Mouse (Mus musculus) heart, embryonic 12.5 days (tissue): Measurements from ENCODE around the gene Zdbf2. TPM values are rescaled to one million over a fixed set of nuclear protein-coding genes. Genes with fewer than 3 reads are reported as not detected.

Experiments used
- ATAC-seq: fragments of 200-750 bp; cut with Nextera tagmentation; 2 replicates; pipeline ENCODE4 v1.8.0; 2017; ENCODE audit warnings: moderate TSS enrichment, moderate library complexity; ENCODE audit not compliant: insufficient number of reproducible peaks, low FRiP score
- H3K27ac ChIP-seq: fragments of 300-500 bp; sonication (generic); 2 replicates; pipeline ENCODE4 v1.5.1; 2016; ENCODE audit warnings: mild to moderate bottlenecking, moderate library complexity; ENCODE audit not compliant: poor library complexity, severe bottlenecking
- H3K27me3 ChIP-seq: fragments of 300-500 bp; sonication (generic); replicated peaks from 2 replicates; pipeline ENCODE4 v1.6.1; 2016; ENCODE audit warnings: mild to moderate bottlenecking, moderate library complexity
- H3K36me3 ChIP-seq: fragments of 300-500 bp; sonication (generic); 2 replicates; pipeline ENCODE4 v1.6.1; 2016; ENCODE audit warnings: mild to moderate bottlenecking, moderate library complexity
- H3K4me1 ChIP-seq: fragments of 300-500 bp; sonication (generic); replicated peaks from 2 replicates; pipeline ENCODE4 v1.6.1; 2016; ENCODE audit warnings: mild to moderate bottlenecking
- H3K4me2 ChIP-seq: fragments of 300-500 bp; sonication (generic); 2 replicates; pipeline ENCODE4 v1.6.1; 2016; ENCODE audit warnings: mild to moderate bottlenecking, moderate library complexity
- H3K4me3 ChIP-seq: fragments of 300-500 bp; sonication (generic); 2 replicates; pipeline ENCODE4 v1.5.1; 2016; ENCODE audit warnings: mild to moderate bottlenecking
- H3K9ac ChIP-seq: fragments of 300-500 bp; sonication (generic); 2 replicates; pipeline ENCODE4 v1.6.1; 2016; ENCODE audit warnings: mild to moderate bottlenecking, moderate library complexity
- H3K9me3 ChIP-seq: fragments of 300-500 bp; sonication (generic); replicated peaks from 2 replicates; pipeline ENCODE4 v1.6.1; 2016; ENCODE audit warnings: mild to moderate bottlenecking, moderate library complexity
- WGBS: fragments of 180-500 bp; shearing (Covaris S2); methylation state at CpG from one replicate; pipeline ENCODE4 v1.1.7; 2016; 5-methylcytosine and 5-hydroxymethylcytosine counted together
- polyA plus RNA-seq: library from polyadenylated mRNA; unstranded; fragments of >200 nt; fragmentation: Nextera tagmentation; extraction: Ambion mirVana; gene quantifications from 2 replicates; pipeline ENCODE4 v1.2.1, GENCODE M21; 2016

Gene Zdbf2
- polyA plus RNA-seq, 1 experiment from 2014 or later: 10.7 TPM

DNA sequence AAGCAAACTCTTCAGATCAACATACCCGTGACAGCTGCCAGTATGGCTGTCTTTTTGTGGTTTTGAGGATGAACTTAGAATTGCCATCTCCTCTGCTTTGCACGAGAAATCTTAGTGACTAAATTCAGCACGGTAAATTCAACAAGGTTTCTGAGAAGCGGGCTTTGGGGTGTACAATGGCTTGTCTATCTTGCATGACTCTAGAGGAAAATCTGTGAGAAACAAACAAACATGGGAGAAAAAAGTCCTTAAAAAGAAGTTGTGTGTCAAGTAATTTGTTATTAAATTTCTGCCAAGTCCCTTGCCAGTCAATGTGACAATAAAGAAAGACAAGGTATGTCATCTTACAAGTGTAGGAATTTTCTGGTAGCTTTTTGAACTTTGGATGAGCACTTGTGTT, 23.8 kb upstream of the Zdbf2 start:
- H3K27me3 ChIP-seq: peaks cover 58% of the 10 kb centered on the region
- H3K36me3 ChIP-seq: no peaks in the 10 kb centered on the region
- H3K9me3 ChIP-seq: no peaks in the 10 kb centered on the region
- no peak overlapping the region for H3K4me3 ChIP-seq
- ATAC-seq: no peak
- H3K4me2 ChIP-seq: no peak overlapping the region
- 45% methylated on average over 4 of the region's 4 CpGs for WGBS
- no peak overlapping the region for H3K27ac ChIP-seq
- no peak overlapping the region for H3K9ac ChIP-seq
- 0 out of 2 replicates have a peak, but pooled peaks cover 6% of the 10 kb centered on the region for H3K4me1 ChIP-seq

- Histone ChIP-seq H3K27me3 (peaks cover 70% of the 10 kb centered on the region), H3K9me3 (no peaks in the 10 kb centered on the region), H3K4me3 (no peak overlapping the region), H3K4me1 (0 out of 2 replicates have a peak, but pooled peaks cover 4% of the 10 kb centered on the region), H3K4me2 (no peak overlapping the region), H3K36me3 (no peaks in the 10 kb centered on the region), H3K27ac (no peak overlapping the region), H3K9ac (no peak overlapping the region)
- 45% methylated on average over 24 of the region's 24 CpGs for WGBS
- ATAC-seq: no peak
Measured at GRCm38 (mm10) chr1:63252351-63253209, 20.5 kb upstream of the Zdbf2 start.

DNA sequence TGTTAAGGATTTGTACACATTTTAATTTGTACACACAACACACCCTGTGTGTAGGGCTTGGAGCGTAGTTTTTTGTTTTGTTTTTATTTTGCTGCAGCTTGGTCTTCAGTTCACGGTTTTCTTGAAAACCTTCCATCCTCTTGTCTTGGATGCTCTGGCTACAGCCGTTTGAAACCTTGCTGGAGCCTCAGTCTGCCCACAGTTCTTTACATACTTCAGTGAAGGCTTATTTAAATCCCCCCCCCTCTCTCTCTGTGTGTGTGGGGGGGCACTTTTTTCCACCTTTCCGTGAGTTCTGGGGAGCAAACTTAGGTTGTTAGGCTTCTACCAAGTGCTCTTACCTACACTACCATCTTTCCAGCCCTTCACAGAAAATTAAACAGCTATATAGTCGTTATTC, 19.8 kb upstream of the Zdbf2 start:
- WGBS: 44% methylated on average over 5 of the region's 5 CpGs
- no peak for ATAC-seq
- H3K4me2 ChIP-seq: no peak overlapping the region
- H3K27ac ChIP-seq: no peak overlapping the region
- H3K4me3 ChIP-seq: no peak overlapping the region
- H3K36me3 ChIP-seq: no peaks in the 10 kb centered on the region
- 0 out of 2 replicates have a peak, but pooled peaks cover under 1% of the 10 kb centered on the region for H3K4me1 ChIP-seq
- peaks cover 75% of the 10 kb centered on the region for H3K27me3 ChIP-seq
- no peaks in the 10 kb centered on the region for H3K9me3 ChIP-seq
- no peak overlapping the region for H3K9ac ChIP-seq

DNA sequence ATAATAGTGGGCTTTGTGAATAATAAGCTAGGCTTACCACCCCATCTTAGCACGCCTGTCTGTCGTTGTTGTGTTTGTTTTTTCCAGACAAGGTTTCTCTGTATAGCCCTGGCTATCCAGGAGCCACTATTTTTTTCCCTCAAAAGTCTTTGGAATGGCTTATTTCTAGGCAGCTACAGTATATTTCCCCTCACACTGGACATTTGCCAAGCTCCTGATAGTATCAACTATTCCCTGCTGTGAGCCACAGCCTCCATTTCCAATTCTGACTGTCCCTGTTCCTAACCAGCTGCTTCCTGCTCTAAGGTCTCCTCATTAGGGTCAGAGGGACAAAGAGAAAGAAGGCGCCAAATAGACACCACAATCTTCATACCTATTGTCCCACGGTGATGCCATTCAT, 18.0 kb upstream of the Zdbf2 start:
- 23% methylated on average over 4 of the region's 4 CpGs for WGBS
- Histone ChIP-seq H3K9me3 (no peaks in the 10 kb centered on the region), H3K4me1 (no peaks in the 10 kb centered on the region), H3K27ac (no peak overlapping the region), H3K9ac (no peak overlapping the region), H3K27me3 (peaks cover 82% of the 10 kb centered on the region), H3K4me2 (no peak overlapping the region), H3K36me3 (no peaks in the 10 kb centered on the region), H3K4me3 (no peak overlapping the region)
- ATAC-seq: no peak

DNA sequence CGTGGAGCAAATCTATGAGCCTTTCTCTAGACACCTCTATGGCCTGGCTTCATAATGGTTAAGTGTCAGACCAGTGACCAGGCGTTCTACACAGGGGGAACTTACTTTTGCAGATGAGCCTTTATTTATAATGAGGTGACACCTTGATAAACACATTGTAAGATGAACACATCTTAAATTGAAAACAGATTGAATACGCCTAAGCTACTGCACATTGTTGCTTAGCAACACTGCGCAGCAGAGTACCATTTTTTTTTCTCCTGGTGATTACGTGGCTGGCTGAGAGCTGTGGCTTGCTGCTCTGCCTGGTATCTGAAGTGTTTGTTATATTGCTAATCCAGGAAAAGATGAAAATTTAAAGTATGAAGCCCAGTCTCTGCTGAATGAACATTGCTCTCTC, 17.0 kb upstream of the Zdbf2 start:
- H3K4me1 ChIP-seq: no peaks in the 10 kb centered on the region
- no peak for ATAC-seq
- 33% methylated on average over 5 of the region's 5 CpGs for WGBS
- peaks cover 79% of the 10 kb centered on the region for H3K27me3 ChIP-seq
- H3K27ac ChIP-seq: no peak overlapping the region
- H3K9me3 ChIP-seq: no peaks in the 10 kb centered on the region
- H3K9ac ChIP-seq: no peak overlapping the region
- H3K4me3 ChIP-seq: no peak overlapping the region
- H3K36me3 ChIP-seq: no peaks in the 10 kb centered on the region
- no peak overlapping the region for H3K4me2 ChIP-seq

GRCm38 (mm10) chr1:63258501-63258900, 14.6 kb upstream of the Zdbf2 start:
- 36% methylated on average over 2 of the region's 2 CpGs for WGBS
- H3K4me2 ChIP-seq: no peak overlapping the region
- no peak for ATAC-seq
- no peaks in the 10 kb centered on the region for H3K36me3 ChIP-seq
- no peaks in the 10 kb centered on the region for H3K4me1 ChIP-seq
- H3K4me3 ChIP-seq: no peak overlapping the region
- no peak overlapping the region for H3K9ac ChIP-seq
- no peak overlapping the region for H3K27ac ChIP-seq
- H3K9me3 ChIP-seq: no peaks in the 10 kb centered on the region
- peaks cover 69% of the 10 kb centered on the region for H3K27me3 ChIP-seq

DNA sequence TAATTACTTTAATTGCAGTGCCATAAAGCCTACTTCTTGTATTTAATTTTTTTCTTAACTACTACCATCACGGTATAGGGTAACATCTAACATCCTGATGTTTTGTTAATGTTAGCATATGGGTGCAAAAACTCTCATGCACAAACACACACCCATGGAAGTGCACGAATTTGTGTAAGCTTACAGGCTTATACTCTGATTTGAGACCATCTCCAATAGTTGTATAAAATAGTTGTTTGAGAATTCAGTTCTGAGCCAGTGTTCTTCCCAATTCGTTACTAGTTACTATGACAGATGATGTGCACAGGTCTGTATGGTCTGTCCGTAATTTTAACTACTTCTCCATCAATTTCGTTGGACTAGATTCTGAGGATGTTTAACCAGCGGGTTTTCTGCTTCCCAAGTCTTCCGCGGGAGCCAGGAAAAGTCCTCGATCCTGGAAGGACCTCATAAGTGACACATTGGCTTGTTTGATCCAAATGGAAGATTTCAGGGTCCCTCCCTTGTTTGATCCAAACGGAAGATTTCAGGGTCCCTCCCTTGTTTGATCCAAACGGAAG, 13.7 kb upstream of the Zdbf2 start:
- no peaks in the 10 kb centered on the region for H3K36me3 ChIP-seq
- H3K4me1 ChIP-seq: no peaks in the 10 kb centered on the region
- H3K9ac ChIP-seq: no peak overlapping the region
- peaks cover 74% of the 10 kb centered on the region for H3K27me3 ChIP-seq
- H3K4me3 ChIP-seq: no peak overlapping the region
- H3K9me3 ChIP-seq: no peaks in the 10 kb centered on the region
- no peak overlapping the region for H3K4me2 ChIP-seq
- no peak overlapping the region for H3K27ac ChIP-seq
- WGBS: 33% methylated on average over 11 of the region's 11 CpGs
- no peak for ATAC-seq

DNA sequence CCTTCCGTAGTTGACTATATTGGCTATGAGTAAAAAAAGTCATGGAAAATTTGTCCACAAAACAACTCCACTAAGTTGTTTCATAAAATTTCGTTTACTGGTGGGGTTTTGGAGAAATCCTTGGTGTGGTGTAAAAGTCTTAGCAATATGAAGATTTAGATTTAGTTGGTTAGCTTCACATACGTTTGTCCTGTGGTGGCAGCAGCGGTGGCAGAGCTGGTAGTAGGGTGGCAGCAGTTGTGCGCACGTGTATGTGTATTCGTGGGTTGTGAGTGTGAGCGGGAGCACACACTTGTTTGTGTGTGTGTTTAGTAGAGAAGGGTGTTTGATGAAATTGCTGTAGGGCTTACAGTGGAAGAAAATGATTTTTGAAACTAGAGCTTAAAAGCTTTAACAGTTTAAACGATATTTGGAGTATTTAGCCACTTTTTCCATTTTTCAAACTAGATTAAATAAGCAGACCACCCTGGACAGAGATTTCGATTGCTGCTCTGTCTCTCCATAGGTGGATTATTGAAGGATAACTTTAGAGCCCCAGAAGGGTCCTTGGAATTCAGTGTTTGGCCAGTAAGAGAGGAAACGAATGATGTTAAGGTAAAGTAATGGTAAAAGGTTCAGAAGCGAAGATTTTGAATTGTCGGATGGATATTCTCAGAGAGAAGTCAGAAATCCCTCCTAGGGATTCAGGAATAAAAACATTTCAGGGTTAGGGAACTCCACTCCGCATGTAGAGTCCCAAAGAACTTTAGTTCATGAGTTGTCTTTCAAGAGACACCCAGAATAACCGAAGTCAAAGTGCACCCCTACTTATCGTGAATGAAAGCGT, 12.9 kb upstream of the Zdbf2 start:
- Histone ChIP-seq H3K27me3 (peaks cover 78% of the 10 kb centered on the region), H3K4me3 (no peak overlapping the region), H3K9me3 (no peaks in the 10 kb centered on the region), H3K9ac (no peak overlapping the region), H3K4me2 (no peak overlapping the region), H3K36me3 (no peaks in the 10 kb centered on the region), H3K4me1 (no peaks in the 10 kb centered on the region), H3K27ac (no peak overlapping the region)
- WGBS: 43% methylated on average over 17 of the region's 17 CpGs
- no peak for ATAC-seq

DNA sequence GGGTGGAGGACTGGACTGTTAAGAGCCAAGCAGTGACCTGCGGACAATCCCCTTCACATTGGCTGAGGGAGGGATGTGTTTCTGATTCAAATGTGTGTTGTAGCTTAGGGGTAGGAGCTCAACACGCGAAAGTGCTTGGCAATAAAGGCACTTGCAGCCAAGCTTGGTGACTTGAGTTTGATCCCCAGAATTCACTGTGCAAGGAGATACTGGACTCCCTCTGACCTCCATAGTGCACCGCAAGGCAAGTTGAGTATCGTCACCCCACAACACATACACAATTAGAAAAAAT, 12.4 kb upstream of the Zdbf2 start:
- Histone ChIP-seq H3K9me3 (no peaks in the 10 kb centered on the region), H3K4me1 (no peaks in the 10 kb centered on the region), H3K4me3 (no peak overlapping the region), H3K9ac (no peak overlapping the region), H3K27ac (no peak overlapping the region), H3K36me3 (no peaks in the 10 kb centered on the region), H3K4me2 (no peak overlapping the region), H3K27me3 (peaks cover 78% of the 10 kb centered on the region)
- no peak for ATAC-seq
- WGBS: 32% methylated on average over 5 of the region's 5 CpGs

- Histone ChIP-seq H3K4me3 (no peak overlapping the region), H3K27ac (no peak overlapping the region), H3K9me3 (no peaks in the 10 kb centered on the region), H3K36me3 (no peaks in the 10 kb centered on the region), H3K4me2 (no peak overlapping the region), H3K27me3 (peaks cover 78% of the 10 kb centered on the region), H3K4me1 (no peaks in the 10 kb centered on the region), H3K9ac (no peak overlapping the region)
- 48% methylated on average over 17 of the region's 17 CpGs for whole genome bisulfite sequencing
- ATAC-seq: no peak
Measured at GRCm38 (mm10) chr1:63261041-63261590, 11.9 kb upstream of the Zdbf2 start.

- Histone ChIP-seq H3K36me3 (no peaks in the 10 kb centered on the region), H3K4me1 (no peaks in the 10 kb centered on the region), H3K27me3 (peaks cover 74% of the 10 kb centered on the region), H3K9me3 (no peaks in the 10 kb centered on the region), H3K27ac (no peak overlapping the region), H3K4me2 (no peak overlapping the region), H3K9ac (no peak overlapping the region), H3K4me3 (no peak overlapping the region)
- 39% methylated on average over 11 of the region's 11 CpGs for WGBS
- no peak for ATAC-seq
Measured at GRCm38 (mm10) chr1:63263671-63264070, 9.4 kb upstream of the Zdbf2 start.
